Mouse (Mus musculus): ENCODE results near the gene Smarca5. TPM values are rescaled to one million over a fixed set of nuclear protein-coding genes. Genes with fewer than 3 reads are reported as not detected.
A peak's percentile ranks its signal among the peaks of the same experiment; 100 is the strongest.

Gene Smarca5
- total RNA-seq, 2 experiments from 2014 or later, result 72.1 to 77.6 TPM

GRCm38 (mm10) chr8:80669277-80669901 is 69.9 kb downstream of the Smarca5 start:
- DNase-seq, result no peak

- DNase-seq, result no peak
These were observed 75.8 kb downstream of the Smarca5 start for GRCm38 (mm10) chr8:80663476-80663875.

GRCm38 (mm10) chr8:80661055-80661454 is 78.2 kb downstream of the Smarca5 start:
- DNase-seq, result peak in 1 of 2 experiments; percentile 2

GRCm38 (mm10) chr8:80657639-80658038 is 81.7 kb downstream of the Smarca5 start:
- peak; percentile 19 to 24 for DNase-seq

Other genes with a start within 250 kb of the Smarca5 start
- under 1 TPM; 0.13 to 0.53 TPM for gene Gypa, start 245.7 kb downstream of the Smarca5 start, total RNA-seq (2021)
- gene Frem3, start 128.4 kb downstream of the Smarca5 start, total RNA-seq (2021), result not detected
- gene Gab1, start 141.0 kb upstream of the Smarca5 start, total RNA-seq (2021), result 10 to 100 TPM; 16.1 to 20.2 TPM